In the genomic region with DNA sequence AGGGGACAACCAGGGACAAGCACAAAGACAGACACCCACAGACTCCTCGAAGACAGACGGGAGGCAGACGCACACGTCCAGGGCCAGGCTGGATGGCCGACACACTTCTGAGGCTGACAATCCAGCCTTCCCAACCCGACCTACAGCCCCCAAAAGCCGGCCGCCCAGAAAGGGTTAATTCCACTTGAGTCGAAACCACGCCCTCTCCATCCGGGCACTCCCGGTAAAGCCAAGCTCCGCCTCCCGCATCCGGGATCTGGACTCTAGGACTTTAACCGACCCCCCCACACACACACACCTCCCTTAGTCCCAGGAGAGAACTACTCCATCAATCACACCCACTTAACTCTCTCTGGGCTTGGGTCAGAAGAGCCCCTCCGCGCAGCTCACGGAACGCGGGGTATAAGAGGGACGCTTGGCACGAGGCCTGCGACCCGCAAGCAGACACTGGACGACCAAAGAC, we compare ENCODE assay signal across 8 mouse cellular contexts. TPM values are rescaled to one million over a fixed set of nuclear protein-coding genes. Genes with fewer than 3 reads are reported as not detected.
DNase-seq lines count a peak whose midpoint lies in the region; ATAC-seq and TF ChIP-seq lines count a peak whose summit lies in the region.

No protein-coding gene starts in this region.

- H3K27ac ChIP-seq in embryonic fibroblast, embryonic 13.5 days (ENCODE audit: insufficient read depth, low read length), result peak overlapping the region; percentile 97
- H3K27ac ChIP-seq in heart, embryonic 10.5 days, result peak overlapping the region; percentile 98
- H3K27ac ChIP-seq in kidney, embryonic 15.5 days, result peak overlapping the region; percentile 97
- H3K27ac ChIP-seq in liver, adult 2 months (replicated peaks; ENCODE audit: insufficient read depth, low read depth, low read length), result peak overlapping the region; percentile 94

- H3K79me2 ChIP-seq in liver, adult 2 months (ENCODE audit: control insufficient read depth, insufficient read depth, low read length), result peaks cover 14% of the 10 kb centered on the region; the same call in 1 of the 2 replicates
- peaks cover 68% of the 10 kb centered on the region for H3K79me2 ChIP-seq in myocyte (ENCODE audit: control insufficient read depth, insufficient read depth)

- WGBS in heart, embryonic 10.5 days, result under 1% methylated on average over 26 of the region's 26 CpGs
- 0% methylated on average over 26 of the region's 26 CpGs for WGBS in kidney, embryonic 15.5 days
- WGBS in liver, adult 2 months, result under 1% methylated on average over 26 of the region's 26 CpGs

- H3K36me3 ChIP-seq in heart, embryonic 10.5 days, result peaks cover 38% of the 10 kb centered on the region
- H3K36me3 ChIP-seq in kidney, embryonic 15.5 days, result peaks cover 38% of the 10 kb centered on the region
- no peaks in the 10 kb centered on the region; the same call in 1 of the 2 replicates for H3K36me3 ChIP-seq in liver, adult 2 months (ENCODE audit: control insufficient read depth, insufficient read depth, low read length)
- peaks cover 30% of the 10 kb centered on the region for H3K36me3 ChIP-seq in myocyte (ENCODE audit: control insufficient read depth, insufficient read depth)
- no peaks in the 10 kb centered on the region for H3K36me3 ChIP-seq in splenic B cell, adult 2 months (ENCODE audit: control insufficient read depth, insufficient read depth, low read length, poor library complexity, severe bottlenecking)

- peak; percentile 96 for DNase-seq in 3134 (ENCODE audit: extremely low read depth, insufficient read length, low spot score)
- peak; percentile 98 for DNase-seq in brain, adult 2 months (ENCODE audit: low read depth, low spot score)
- peak; percentile 97 for DNase-seq in heart, embryonic 10.5 days (ENCODE audit: low spot score)
- DNase-seq in liver, adult 2 months (ENCODE audit: extremely low read depth, low read depth, low spot score), result peak; percentile 93
- DNase-seq in splenic B cell, adult 2 months (ENCODE audit: low read depth, low spot score), result peak; percentile 91

- peak overlapping the region; percentile 69 for H3ac ChIP-seq in myocyte (ENCODE audit: control insufficient read depth, insufficient read length)

- no peaks in the 10 kb centered on the region for H3K27me3 ChIP-seq in heart, embryonic 10.5 days (ENCODE audit: insufficient read depth, poor library complexity, severe bottlenecking)
- no peaks in the 10 kb centered on the region for H3K27me3 ChIP-seq in kidney, embryonic 15.5 days
- no peaks in the 10 kb centered on the region for H3K27me3 ChIP-seq in liver, adult 2 months (ENCODE audit: control insufficient read depth, insufficient read depth, low read length)
- no peaks in the 10 kb centered on the region for H3K27me3 ChIP-seq in myocyte (ENCODE audit: control insufficient read depth, insufficient read depth, insufficient read length)
- no peaks in the 10 kb centered on the region for H3K27me3 ChIP-seq in splenic B cell, adult 2 months (ENCODE audit: control insufficient read depth, insufficient read depth, low read length, poor library complexity, severe bottlenecking)

- H3K4me3 ChIP-seq in embryonic fibroblast, embryonic 13.5 days (ENCODE audit: insufficient read depth, low read length), result peak overlapping the region; percentile 87
- H3K4me3 ChIP-seq in heart, embryonic 10.5 days, result peak overlapping the region; percentile 86
- peak overlapping the region; percentile 77 for H3K4me3 ChIP-seq in kidney, embryonic 15.5 days (replicated peaks)
- H3K4me3 ChIP-seq in liver, adult 2 months (ENCODE audit: insufficient read depth, low read depth, low read length), result peak overlapping the region; percentile 69
- H3K4me3 ChIP-seq in myocyte, result peak overlapping the region; percentile 100

- no peaks in the 10 kb centered on the region for H3K9me3 ChIP-seq in heart, embryonic 10.5 days
- H3K9me3 ChIP-seq in kidney, embryonic 15.5 days (replicated peaks), result no peaks in the 10 kb centered on the region

- no peak for TF ChIP-seq CTCF in embryonic fibroblast, embryonic 13.5 days (IDR thresholded peaks at IDR 0.05; ENCODE audit: borderline replicate concordance, insufficient read depth, low read length)
- TF ChIP-seq CTCF in liver, adult 2 months (IDR thresholded peaks at IDR 0.05; ENCODE audit: low read depth, low read length), result no peak

- H3K9ac ChIP-seq in kidney, embryonic 15.5 days, result peak overlapping the region; percentile 83
- peak overlapping the region; percentile 91 for H3K9ac ChIP-seq in liver, adult 2 months (ENCODE audit: low read depth, low read length)

- TF ChIP-seq POLR2A in embryonic fibroblast, embryonic 13.5 days (IDR thresholded peaks at IDR 0.05; ENCODE audit: low read depth, low read length), result no peak; the same call in 1 of the 2 replicates
- TF ChIP-seq POLR2A in liver, adult 2 months (IDR thresholded peaks at IDR 0.05; ENCODE audit: extremely low read depth, insufficient read depth, low read length), result peak; percentile 52; the same call in 1 of the 2 replicates
- peak; percentile 22 for TF ChIP-seq POLR2A in myocyte (IDR thresholded peaks at IDR 0.05; ENCODE audit: insufficient read length, low read depth)

- peak overlapping the region; percentile 95 for H3K4me2 ChIP-seq in kidney, embryonic 15.5 days
- H3K4me2 ChIP-seq in myocyte (ENCODE audit: low read depth), result peak overlapping the region; percentile 96

- H3K4me1 ChIP-seq in embryonic fibroblast, embryonic 13.5 days (ENCODE audit: control insufficient read depth, insufficient read depth, low read length), result peaks cover 12% of the 10 kb centered on the region
- peaks cover 86% of the 10 kb centered on the region for H3K4me1 ChIP-seq in heart, embryonic 10.5 days
- peaks cover 63% of the 10 kb centered on the region for H3K4me1 ChIP-seq in kidney, embryonic 15.5 days
- H3K4me1 ChIP-seq in liver, adult 2 months (ENCODE audit: control insufficient read depth, insufficient read depth, low read length), result peaks cover 37% of the 10 kb centered on the region

- ATAC-seq in kidney, embryonic 15.5 days (replicated peaks; ENCODE audit: low FRiP score), result peak; percentile 57

TF ChIP-seq in myocyte, 11 proteins besides CTCF, POLR2A, EP300 and RAD21:
- TF ChIP-seq SRF (IDR thresholded peaks at IDR 0.05; ENCODE audit: control insufficient read depth, insufficient read length, low read depth), result no peak
- TF ChIP-seq MYOG (IDR thresholded peaks at IDR 0.05; ENCODE audit: control insufficient read depth in 1 of 3, insufficient read depth in 1 of 3, insufficient read length in 2 of 3, low read depth in 2 of 3), result no peak

RNA-seq across cellular contexts. Expression of gene Kdm6b, which starts 2.4 kb away (rescaled TPM):
- polyA plus RNA-seq in embryonic fibroblast, embryonic 13.5 days (2011; ENCODE audit: insufficient read length, low read depth, missing spikeins), result 31.8 and 33.4 TPM in 2 replicates
- polyA plus RNA-seq in heart, embryonic 10.5 days (2016; fragmentation: Nextera tagmentation; extraction: Ambion mirVana), result 20.9 and 26.9 TPM in 2 replicates
- 32.6 and 33.0 TPM in 2 replicates for polyA plus RNA-seq in kidney, embryonic 15.5 days (2015; fragmentation: Nextera tagmentation; extraction: Ambion mirVana)
- 1.6 and 2.3 TPM in 2 replicates for total RNA-seq in liver, adult 2 months (2014; rRNA removed)
- polyA plus RNA-seq in liver, adult 2 months (2012; rRNA removed), result 4.2 and 4.6 TPM in 2 replicates
- polyA plus RNA-seq in myocyte (2012; fragmentation: generic; extraction: Trizol), result 31.0 TPM

RNA-seq across cellular contexts. Expression of gene Tmem88, which starts 13.1 kb away (rescaled TPM):
- 9.1 and 10.3 TPM in 2 replicates for polyA plus RNA-seq in embryonic fibroblast, embryonic 13.5 days (2011; ENCODE audit: insufficient read length, low read depth, missing spikeins)
- 38.9 and 52.5 TPM in 2 replicates for polyA plus RNA-seq in heart, embryonic 10.5 days (2016; fragmentation: Nextera tagmentation; extraction: Ambion mirVana)
- 41.9 and 44.3 TPM in 2 replicates for polyA plus RNA-seq in kidney, embryonic 15.5 days (2015; fragmentation: Nextera tagmentation; extraction: Ambion mirVana)
- total RNA-seq in liver, adult 2 months (2014; rRNA removed), result 1.3 and 1.7 TPM in 2 replicates
- 6.7 and 8.5 TPM in 2 replicates for polyA plus RNA-seq in liver, adult 2 months (2012; rRNA removed)
- polyA plus RNA-seq in myocyte (2012; fragmentation: generic; extraction: Trizol), result 0.16 TPM

RNA-seq across cellular contexts. Expression of gene Cyb5d1, which starts 15.7 kb away (rescaled TPM):
- 51.0 and 51.7 TPM in 2 replicates for polyA plus RNA-seq in embryonic fibroblast, embryonic 13.5 days (2011; ENCODE audit: insufficient read length, low read depth, missing spikeins)
- polyA plus RNA-seq in heart, embryonic 10.5 days (2016; fragmentation: Nextera tagmentation; extraction: Ambion mirVana), result 27.4 and 31.8 TPM in 2 replicates
- 30.2 and 30.5 TPM in 2 replicates for polyA plus RNA-seq in kidney, embryonic 15.5 days (2015; fragmentation: Nextera tagmentation; extraction: Ambion mirVana)
- 33.9 and 40.7 TPM in 2 replicates for total RNA-seq in liver, adult 2 months (2014; rRNA removed)
- polyA plus RNA-seq in liver, adult 2 months (2012; rRNA removed), result 21.1 and 22.1 TPM in 2 replicates
- 23.0 TPM for polyA plus RNA-seq in myocyte (2012; fragmentation: generic; extraction: Trizol)

RNA-seq across cellular contexts. Expression of gene Naa38, which starts 15.8 kb away (rescaled TPM):
- polyA plus RNA-seq in embryonic fibroblast, embryonic 13.5 days (2011; ENCODE audit: insufficient read length, low read depth, missing spikeins), result 75.6 and 81.1 TPM in 2 replicates
- polyA plus RNA-seq in heart, embryonic 10.5 days (2016; fragmentation: Nextera tagmentation; extraction: Ambion mirVana), result 158 and 165 TPM in 2 replicates
- 153 and 155 TPM in 2 replicates for polyA plus RNA-seq in kidney, embryonic 15.5 days (2015; fragmentation: Nextera tagmentation; extraction: Ambion mirVana)
- 86.6 and 91.5 TPM in 2 replicates for total RNA-seq in liver, adult 2 months (2014; rRNA removed)
- 133 and 150 TPM in 2 replicates for polyA plus RNA-seq in liver, adult 2 months (2012; rRNA removed)
- 126 TPM for polyA plus RNA-seq in myocyte (2012; fragmentation: generic; extraction: Trizol)

RNA-seq across cellular contexts. Expression of gene Chd3, which starts 41.9 kb away (rescaled TPM):
- polyA plus RNA-seq in embryonic fibroblast, embryonic 13.5 days (2011; ENCODE audit: insufficient read length, low read depth, missing spikeins), result 175 and 199 TPM in 2 replicates
- 15.8 and 26.5 TPM in 2 replicates for polyA plus RNA-seq in heart, embryonic 10.5 days (2016; fragmentation: Nextera tagmentation; extraction: Ambion mirVana)
- 54.8 and 62.8 TPM in 2 replicates for polyA plus RNA-seq in kidney, embryonic 15.5 days (2015; fragmentation: Nextera tagmentation; extraction: Ambion mirVana)
- total RNA-seq in liver, adult 2 months (2014; rRNA removed), result 45.2 and 57.5 TPM in 2 replicates
- polyA plus RNA-seq in liver, adult 2 months (2012; rRNA removed), result 55.2 and 80.2 TPM in 2 replicates
- 148 TPM for polyA plus RNA-seq in myocyte (2012; fragmentation: generic; extraction: Trizol)

Comparison
In these comparisons a context has a peak if more than half of its experiments do, and no peak if none do; other contexts are left out.
1. Peak in every context shown above with its lines: DNase-seq, ATAC-seq, H3K4me3 ChIP-seq and H3K27ac ChIP-seq.